Mouse (Mus musculus) T-cell, adult 2 months (primary cell): ENCODE results near the gene Mtfr2.

Source experiments
- DNase-seq: peaks from one replicate; pipeline ENCODE4 v3.0.0; 2022; ENCODE audit warnings: low spot score

Mtfr2 gene

GRCm38 (mm10) chr10:20379071-20379735 lies 31.6 kb downstream of the Mtfr2 start:
- no peak for DNase-seq

GRCm38 (mm10) chr10:20380798-20381197 lies 33.2 kb downstream of the Mtfr2 start:
- DNase-seq, result no peak

GRCm38 (mm10) chr10:20381352-20381751 lies 33.8 kb downstream of the Mtfr2 start:
- DNase-seq, result no peak

DNA sequence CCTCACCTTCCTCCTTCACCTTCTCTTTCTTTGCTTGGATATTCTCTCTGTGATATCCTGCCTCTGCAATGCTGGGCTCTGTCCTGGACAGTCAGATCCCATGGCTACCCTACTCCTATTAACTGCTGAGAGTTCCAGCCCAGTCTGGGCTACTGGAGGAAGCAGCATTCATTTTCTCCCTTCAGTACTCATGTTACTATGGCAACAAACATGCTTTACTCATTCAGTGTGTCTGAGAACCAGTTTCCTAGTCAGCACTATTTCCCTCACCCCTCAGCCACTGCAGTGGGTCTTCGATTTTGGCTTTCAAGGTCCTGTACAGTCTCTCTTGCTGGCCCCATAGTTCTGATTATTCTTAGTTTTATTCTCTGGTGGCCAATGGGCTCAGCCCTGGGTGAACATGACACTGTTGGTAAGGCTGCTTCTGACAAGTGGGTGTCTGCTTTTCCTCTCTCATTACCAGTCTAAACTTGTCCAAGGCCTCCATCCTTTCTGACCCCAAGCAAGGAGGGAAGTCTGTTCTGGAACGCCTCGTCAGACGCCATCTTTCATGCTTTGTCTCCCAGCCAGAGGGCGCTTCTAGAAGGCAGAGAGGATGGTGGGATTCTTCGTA lies 35.3 kb downstream of the Mtfr2 start:
- no peak for DNase-seq

DNA sequence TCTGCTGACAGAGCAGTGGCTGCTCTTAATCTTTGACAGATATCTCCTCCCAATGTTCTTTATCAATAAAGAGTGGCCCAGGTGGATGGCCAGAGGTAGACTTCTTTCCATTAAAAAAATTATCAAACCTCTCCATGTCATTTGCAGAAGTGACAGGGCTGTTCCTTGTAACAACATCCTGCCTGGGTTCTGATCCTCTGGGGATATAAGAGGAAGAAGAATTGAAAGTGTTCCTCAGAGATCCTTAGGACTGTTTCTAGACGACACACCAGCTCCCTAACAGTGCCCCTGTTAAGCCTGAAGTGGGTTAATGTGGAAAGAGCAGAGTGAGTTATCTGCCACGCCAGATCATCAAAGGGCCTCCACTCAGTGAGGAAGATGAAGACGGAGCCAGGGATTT lies 43.0 kb downstream of the Mtfr2 start:
- DNase-seq, result no peak

DNA sequence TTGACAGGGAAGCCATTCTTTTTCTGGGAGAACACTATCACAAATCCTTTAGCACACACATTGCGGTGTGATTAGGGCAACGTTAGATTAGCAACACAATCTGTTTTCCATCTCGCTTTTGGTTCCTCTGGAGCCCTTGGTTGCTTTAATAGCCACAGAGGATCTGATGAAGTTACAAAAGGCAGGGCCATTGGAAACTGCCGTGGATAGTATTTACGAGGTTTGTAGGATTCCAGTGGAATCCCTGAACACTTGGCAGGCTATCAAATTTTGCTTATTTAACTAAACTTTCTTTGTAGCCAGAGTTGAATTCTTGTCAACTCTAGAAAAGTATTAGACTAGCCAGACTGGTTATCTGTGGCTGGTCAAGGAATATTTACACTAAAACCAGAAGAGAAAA lies 47.2 kb downstream of the Mtfr2 start:
- no peak for DNase-seq

- no peak for DNase-seq
These were observed 48.2 kb downstream of the Mtfr2 start for GRCm38 (mm10) chr10:20395778-20396177.

GRCm38 (mm10) chr10:20398224-20398623 lies 50.7 kb downstream of the Mtfr2 start:
- DNase-seq, result peak; percentile 6

GRCm38 (mm10) chr10:20398641-20399390 lies 51.2 kb downstream of the Mtfr2 start:
- DNase-seq, result no peak

GRCm38 (mm10) chr10:20400406-20400805 lies 52.8 kb downstream of the Mtfr2 start:
- DNase-seq, result no peak

DNA sequence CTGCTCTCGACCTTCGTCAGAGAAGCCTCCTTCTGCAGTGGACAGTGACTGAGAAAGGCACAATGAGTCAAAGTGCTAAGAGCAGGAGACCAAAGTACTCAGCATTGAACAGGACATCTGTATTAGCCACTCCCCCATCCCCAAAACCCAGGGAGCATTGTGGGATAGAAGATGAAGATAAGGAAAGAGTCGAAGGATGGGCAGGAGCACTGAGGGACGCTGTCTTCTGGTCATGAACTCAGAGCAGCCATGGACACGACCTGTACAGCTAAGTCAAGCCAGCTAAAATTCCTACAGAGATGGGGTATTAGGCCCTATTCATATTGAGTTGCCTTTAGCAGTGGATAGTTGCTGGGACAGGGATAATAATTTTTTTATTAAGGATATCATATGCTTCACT lies 55.4 kb downstream of the Mtfr2 start:
- DNase-seq, result no peak

- no peak for DNase-seq
These were observed 57.9 kb downstream of the Mtfr2 start for GRCm38 (mm10) chr10:20405471-20405870.

DNA sequence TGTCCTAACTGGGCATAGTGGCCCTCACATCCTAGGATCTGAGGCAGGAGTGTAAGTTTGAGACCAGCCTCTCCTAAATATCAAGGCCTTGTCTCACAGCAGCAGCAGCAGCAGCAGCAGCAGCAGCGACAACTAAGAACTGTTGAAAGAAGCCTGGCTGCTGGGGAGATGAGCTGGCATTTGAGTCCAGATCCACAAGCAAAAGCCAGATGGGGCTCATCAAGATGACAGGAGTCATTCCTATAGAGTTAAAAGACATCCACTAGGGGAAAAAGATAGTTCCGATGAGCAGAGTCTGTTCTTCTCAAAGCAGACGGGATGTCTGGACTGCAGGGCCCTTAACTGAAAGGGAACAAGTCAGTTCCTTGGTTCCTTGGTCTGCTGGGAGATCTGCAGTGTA lies 60.8 kb downstream of the Mtfr2 start:
- DNase-seq, result no peak

DNA sequence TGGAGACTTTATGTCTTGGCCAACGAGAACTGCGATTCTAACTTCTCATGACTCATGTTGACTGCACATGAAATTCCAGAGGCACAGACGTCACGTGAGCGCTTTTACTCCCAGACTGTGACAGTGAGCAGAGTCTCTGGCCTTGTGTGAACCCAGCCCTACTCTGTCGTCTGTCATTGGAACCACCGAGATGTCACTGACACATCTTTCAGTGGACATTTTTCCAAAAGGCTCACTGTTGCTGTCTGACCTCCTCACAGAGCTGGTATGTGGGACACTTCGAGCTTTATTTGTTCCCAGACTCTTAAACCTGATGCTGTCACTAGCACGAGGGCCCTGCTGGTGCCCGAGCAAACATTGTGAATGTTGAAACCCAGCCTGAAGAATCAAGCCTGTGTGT lies 61.6 kb downstream of the Mtfr2 start:
- DNase-seq, result no peak
